Mouse (Mus musculus): Measurements from ENCODE around the gene Ttpal. TPM values are rescaled to one million over a fixed set of nuclear protein-coding genes. Genes with fewer than 3 reads are reported as not detected.
"Not testable (repeated sequence)": the region's sequence is repeated elsewhere in the genome, so short reads cannot be mapped to it uniquely, and the experiment has no call there.

Gene Ttpal
- polyA plus RNA-seq, 1 experiment from 2014 or later: 26.1 TPM

DNA sequence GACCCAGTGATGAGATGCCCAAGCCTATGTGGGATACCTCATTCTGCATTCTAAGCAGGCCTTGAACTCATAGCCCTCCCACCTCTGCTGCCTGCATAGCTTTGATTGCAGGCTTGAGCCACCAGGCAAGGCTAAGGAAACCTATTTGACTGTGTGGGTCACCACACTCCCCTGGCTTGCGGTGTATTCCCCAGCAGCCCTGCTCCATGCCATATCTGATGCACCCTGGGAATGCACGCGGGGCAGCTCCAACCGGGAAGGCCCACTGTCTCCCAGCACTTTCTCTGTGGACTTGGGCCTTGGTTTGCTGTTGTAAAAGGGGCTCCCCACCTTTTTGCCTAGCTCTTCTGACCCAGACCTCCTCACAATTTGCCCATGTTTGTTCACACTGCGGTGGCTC is 11.1 kb downstream of the Ttpal start:
- ATAC-seq (replicated peaks; ENCODE audit: low FRiP score) (no peak), DNase-seq (ENCODE audit: low spot score) (no peak)
- Histone ChIP-seq H3K36me3 (ENCODE audit: control insufficient read depth, insufficient read depth, low read length) (peaks cover 24% of the 10 kb centered on the region), H3K4me3 (ENCODE audit: low read depth, low read length) (no peak overlapping the region), H3K4me2 (no peak overlapping the region), H3K9me3 (ENCODE audit: control insufficient read depth, low read length) (no peaks in the 10 kb centered on the region), H3K27me3 (replicated peaks; ENCODE audit: control insufficient read depth, insufficient read depth, low read length) (no peaks in the 10 kb centered on the region), H3K9ac (ENCODE audit: low read depth, low read length) (no peak overlapping the region), H3K4me1 (replicated peaks; ENCODE audit: control insufficient read depth, insufficient read depth, low read length) (no peaks in the 10 kb centered on the region), H3K27ac (ENCODE audit: low read depth, low read length) (no peak overlapping the region)
- WGBS: 96% methylated on average over 5 of the region's 5 CpGs

DNA sequence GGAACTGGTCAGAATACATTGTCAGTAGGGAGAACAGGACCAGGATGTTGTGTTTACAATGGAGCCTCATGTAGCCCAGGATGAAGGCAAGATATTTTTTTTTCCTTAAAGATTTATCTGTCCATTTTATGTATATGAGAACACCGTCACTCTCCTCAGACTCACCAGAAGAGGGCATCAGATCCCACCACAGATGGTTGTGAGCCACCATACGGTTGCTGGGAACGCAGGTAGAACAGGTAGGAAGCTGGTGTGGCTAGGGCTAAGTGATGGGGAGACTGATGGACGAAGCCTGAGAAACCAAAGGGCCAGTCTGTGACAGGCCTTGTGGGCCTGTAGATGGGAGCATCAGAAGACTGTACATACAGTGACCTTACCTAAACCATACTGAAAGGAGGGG is 11.9 kb downstream of the Ttpal start:
- WGBS: 89% methylated on average over 4 of the region's 4 CpGs
- no peak for DNase-seq (ENCODE audit: low spot score)
- peaks cover 26% of the 10 kb centered on the region for H3K36me3 ChIP-seq (ENCODE audit: control insufficient read depth, insufficient read depth, low read length)

DNA sequence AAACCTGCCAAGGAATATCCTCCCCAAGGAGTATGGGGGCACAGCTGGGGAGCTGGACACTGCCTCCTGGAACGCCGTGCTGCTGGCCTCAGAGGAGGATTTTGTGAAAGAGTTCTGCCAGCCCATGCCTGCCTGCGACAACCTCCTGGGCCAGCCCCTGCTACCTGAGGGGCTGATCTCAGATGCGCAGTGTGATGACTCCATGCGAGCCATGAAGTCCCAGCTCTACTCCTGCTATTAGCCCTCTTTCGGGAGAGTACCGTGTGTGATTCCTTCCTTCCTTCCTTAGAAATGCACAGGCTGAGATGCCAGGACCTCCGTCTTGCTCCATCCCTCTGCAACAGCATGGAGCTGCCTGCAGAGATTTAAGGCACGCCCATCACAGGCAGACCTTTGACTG is 13.3 kb downstream of the Ttpal start:
- H3K4me1 ChIP-seq (replicated peaks; ENCODE audit: control insufficient read depth, insufficient read depth, low read length): no peaks in the 10 kb centered on the region
- no peak overlapping the region for H3K4me3 ChIP-seq (ENCODE audit: low read depth, low read length)
- H3K27me3 ChIP-seq (replicated peaks; ENCODE audit: control insufficient read depth, insufficient read depth, low read length): no peaks in the 10 kb centered on the region
- no peak overlapping the region for H3K4me2 ChIP-seq
- H3K9ac ChIP-seq (ENCODE audit: low read depth, low read length): no peak overlapping the region
- no peak overlapping the region for H3K27ac ChIP-seq (ENCODE audit: low read depth, low read length)
- peaks cover 31% of the 10 kb centered on the region for H3K36me3 ChIP-seq (ENCODE audit: control insufficient read depth, insufficient read depth, low read length)
- DNase-seq (ENCODE audit: low spot score) (no peak), ATAC-seq (replicated peaks; ENCODE audit: low FRiP score) (no peak)
- H3K9me3 ChIP-seq (ENCODE audit: control insufficient read depth, low read length): no peaks in the 10 kb centered on the region
- WGBS: 91% methylated on average over 9 of the region's 9 CpGs

More for the DNA sequence above, 11.9 kb downstream of the Ttpal start:
- Histone ChIP-seq H3K9me3 (ENCODE audit: control insufficient read depth, low read length) (no peaks in the 10 kb centered on the region), H3K27me3 (replicated peaks; ENCODE audit: control insufficient read depth, insufficient read depth, low read length) (no peaks in the 10 kb centered on the region), H3K4me3 (ENCODE audit: low read depth, low read length) (no peak overlapping the region), H3K9ac (ENCODE audit: low read depth, low read length) (no peak overlapping the region), H3K27ac (ENCODE audit: low read depth, low read length) (no peak overlapping the region), H3K4me2 (no peak overlapping the region), H3K4me1 (replicated peaks; ENCODE audit: control insufficient read depth, insufficient read depth, low read length) (no peaks in the 10 kb centered on the region)
- no peak for ATAC-seq (replicated peaks; ENCODE audit: low FRiP score)

DNA sequence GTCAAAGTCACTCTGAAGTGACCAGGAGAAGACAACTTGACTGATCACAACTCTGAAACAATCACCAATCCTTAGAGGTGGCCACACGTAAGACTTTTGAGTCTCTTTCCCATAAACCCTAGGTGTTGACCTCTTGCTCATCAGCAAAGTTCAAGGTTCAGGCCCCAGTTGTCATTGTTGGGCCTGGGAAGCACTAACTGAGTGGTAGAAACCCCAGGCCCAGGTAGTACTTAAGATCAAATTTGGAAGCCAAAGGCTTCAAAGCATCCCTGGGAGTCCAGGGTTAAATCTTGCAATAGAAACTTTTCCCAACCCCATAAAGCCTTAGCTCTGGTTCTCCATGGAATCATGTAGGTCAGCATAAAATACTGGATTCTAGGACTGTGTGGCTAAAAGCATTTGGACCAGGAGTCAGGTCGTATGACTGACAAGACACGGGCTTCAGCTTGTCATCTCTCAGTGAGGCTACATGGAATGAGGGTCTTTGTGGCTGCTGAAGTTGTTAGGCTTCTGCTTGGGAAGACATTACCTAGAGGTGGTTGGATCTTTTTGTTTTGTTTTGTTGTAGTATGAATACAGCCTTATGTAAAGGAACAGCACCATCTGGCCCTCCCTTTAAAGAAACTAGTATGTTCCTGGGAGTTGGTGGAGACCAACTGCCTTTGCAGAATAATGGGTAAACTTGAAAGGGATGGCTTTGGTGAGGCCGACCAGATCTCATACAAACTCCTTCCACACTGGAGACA is 14.0 kb downstream of the Ttpal start:
- Histone ChIP-seq H3K27me3 (replicated peaks; ENCODE audit: control insufficient read depth, insufficient read depth, low read length) (no peaks in the 10 kb centered on the region), H3K4me1 (replicated peaks; ENCODE audit: control insufficient read depth, insufficient read depth, low read length) (no peaks in the 10 kb centered on the region), H3K4me2 (no peak overlapping the region), H3K36me3 (ENCODE audit: control insufficient read depth, insufficient read depth, low read length) (peaks cover 37% of the 10 kb centered on the region), H3K9me3 (ENCODE audit: control insufficient read depth, low read length) (no peaks in the 10 kb centered on the region), H3K9ac (ENCODE audit: low read depth, low read length) (no peak overlapping the region), H3K27ac (ENCODE audit: low read depth, low read length) (no peak overlapping the region), H3K4me3 (ENCODE audit: low read depth, low read length) (no peak overlapping the region)
- ATAC-seq (replicated peaks; ENCODE audit: low FRiP score): no peak
- DNase-seq (ENCODE audit: low spot score): no peak
- WGBS: 85% methylated on average over 4 of the region's 4 CpGs

DNA sequence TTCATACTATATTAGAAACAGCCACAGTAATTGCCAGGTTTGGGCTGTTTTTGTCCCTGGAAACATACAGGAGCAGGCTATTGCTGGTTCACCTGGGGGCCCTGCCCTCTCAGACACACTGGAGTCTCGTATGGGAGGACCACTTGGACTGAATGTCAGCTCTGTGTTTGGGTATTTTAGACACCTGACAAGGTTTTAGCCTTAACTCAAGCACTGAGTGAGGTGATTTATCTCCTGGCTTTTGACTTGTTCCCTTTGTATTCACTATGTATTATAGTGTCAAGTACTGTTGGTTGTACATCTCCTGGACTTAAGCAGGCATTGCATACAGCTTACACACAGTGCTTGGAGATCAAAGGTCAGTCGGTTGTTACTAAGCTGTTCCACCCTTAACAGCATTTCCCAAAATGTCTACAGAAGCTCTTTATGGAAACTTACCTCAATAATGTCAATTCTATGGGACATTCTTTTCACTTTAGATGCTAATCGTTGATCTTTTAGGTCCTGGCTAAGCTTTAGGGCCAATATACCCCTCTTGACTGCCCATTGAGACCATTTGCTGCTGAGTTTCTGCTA is 14.6 kb downstream of the Ttpal start:
- DNase-seq (ENCODE audit: low spot score) (no peak), ATAC-seq (replicated peaks; ENCODE audit: low FRiP score) (no peak)
- WGBS: 77% methylated on average over 3 of the region's 3 CpGs
- no peak overlapping the region for H3K4me2 ChIP-seq
- H3K27ac ChIP-seq (ENCODE audit: low read depth, low read length): no peak overlapping the region
- H3K4me1 ChIP-seq (replicated peaks; ENCODE audit: control insufficient read depth, insufficient read depth, low read length): no peaks in the 10 kb centered on the region
- no peak overlapping the region for H3K9ac ChIP-seq (ENCODE audit: low read depth, low read length)
- no peak overlapping the region for H3K4me3 ChIP-seq (ENCODE audit: low read depth, low read length)
- no peaks in the 10 kb centered on the region for H3K27me3 ChIP-seq (replicated peaks; ENCODE audit: control insufficient read depth, insufficient read depth, low read length)
- no peaks in the 10 kb centered on the region for H3K9me3 ChIP-seq (ENCODE audit: control insufficient read depth, low read length)
- H3K36me3 ChIP-seq (ENCODE audit: control insufficient read depth, insufficient read depth, low read length): peaks cover 39% of the 10 kb centered on the region

DNA sequence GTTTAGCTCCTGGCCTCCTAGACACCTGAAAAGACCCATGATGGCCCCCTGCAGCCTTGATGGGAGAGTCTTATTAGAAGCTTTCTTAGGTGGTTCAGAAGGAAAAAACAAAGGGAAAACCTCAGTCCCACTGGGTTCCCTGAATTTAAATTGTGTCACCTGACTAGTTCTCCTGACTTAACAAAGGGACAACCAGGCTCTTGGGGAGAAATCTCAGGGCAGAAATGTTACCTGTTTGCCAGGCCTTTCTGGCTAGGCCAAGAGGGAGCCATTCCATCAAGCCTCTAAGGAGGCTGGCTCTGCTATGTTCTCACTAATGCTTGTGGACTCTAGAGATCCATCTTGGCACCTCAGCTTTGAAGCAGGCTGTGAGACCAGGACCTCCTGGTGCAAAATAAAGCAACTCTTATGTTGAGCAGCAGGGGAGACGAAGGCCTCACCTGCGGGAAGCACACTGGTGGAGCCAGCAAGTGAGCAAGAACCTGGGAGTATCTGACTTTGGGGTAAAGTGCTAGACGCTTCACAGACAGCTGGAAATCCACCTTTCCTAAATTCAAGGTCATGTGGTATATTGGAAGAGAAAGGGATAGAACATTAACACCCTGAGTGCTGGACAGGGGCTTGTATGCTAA is 15.2 kb downstream of the Ttpal start:
- no peaks in the 10 kb centered on the region for H3K9me3 ChIP-seq (ENCODE audit: control insufficient read depth, low read length)
- H3K4me2 ChIP-seq: no peak overlapping the region
- WGBS: 77% methylated on average over 3 of the region's 3 CpGs
- no peaks in the 10 kb centered on the region for H3K27me3 ChIP-seq (replicated peaks; ENCODE audit: control insufficient read depth, insufficient read depth, low read length)
- peaks cover 40% of the 10 kb centered on the region for H3K36me3 ChIP-seq (ENCODE audit: control insufficient read depth, insufficient read depth, low read length)
- no peaks in the 10 kb centered on the region for H3K4me1 ChIP-seq (replicated peaks; ENCODE audit: control insufficient read depth, insufficient read depth, low read length)
- H3K27ac ChIP-seq (ENCODE audit: low read depth, low read length): no peak overlapping the region
- H3K9ac ChIP-seq (ENCODE audit: low read depth, low read length): no peak overlapping the region
- ATAC-seq (replicated peaks; ENCODE audit: low FRiP score) (no peak), DNase-seq (ENCODE audit: low spot score) (no peak)
- no peak overlapping the region for H3K4me3 ChIP-seq (ENCODE audit: low read depth, low read length)

DNA sequence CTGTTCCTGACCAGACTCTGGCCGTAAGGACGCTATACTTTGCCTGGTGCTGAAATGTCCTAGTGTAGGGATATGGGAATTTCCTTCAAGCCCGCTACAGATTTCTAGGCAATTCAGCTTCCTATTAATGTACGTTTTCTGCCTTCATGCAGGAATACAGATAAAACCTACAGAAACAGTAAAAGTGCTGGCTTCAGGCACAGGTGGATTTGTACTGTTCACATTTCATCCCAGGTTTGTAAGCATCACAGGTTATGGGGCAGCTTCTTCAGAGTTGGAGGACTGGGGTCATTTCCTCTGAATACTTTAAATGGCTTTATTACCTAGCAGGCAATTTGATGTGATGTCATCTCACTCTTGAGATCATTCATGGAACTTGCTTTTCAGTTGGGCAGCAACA is 15.8 kb downstream of the Ttpal start:
- H3K27ac ChIP-seq (ENCODE audit: low read depth, low read length): no peak overlapping the region
- no peak overlapping the region for H3K4me3 ChIP-seq (ENCODE audit: low read depth, low read length)
- 87% methylated on average over 4 of the region's 4 CpGs for WGBS
- no peak overlapping the region for H3K9ac ChIP-seq (ENCODE audit: low read depth, low read length)
- ATAC-seq (replicated peaks; ENCODE audit: low FRiP score): no peak
- no peaks in the 10 kb centered on the region for H3K4me1 ChIP-seq (replicated peaks; ENCODE audit: control insufficient read depth, insufficient read depth, low read length)
- H3K36me3 ChIP-seq (ENCODE audit: control insufficient read depth, insufficient read depth, low read length): peaks cover 42% of the 10 kb centered on the region
- no peak for DNase-seq (ENCODE audit: low spot score)
- H3K27me3 ChIP-seq (replicated peaks; ENCODE audit: control insufficient read depth, insufficient read depth, low read length): no peaks in the 10 kb centered on the region
- H3K9me3 ChIP-seq (ENCODE audit: control insufficient read depth, low read length): no peaks in the 10 kb centered on the region
- no peak overlapping the region for H3K4me2 ChIP-seq

DNA sequence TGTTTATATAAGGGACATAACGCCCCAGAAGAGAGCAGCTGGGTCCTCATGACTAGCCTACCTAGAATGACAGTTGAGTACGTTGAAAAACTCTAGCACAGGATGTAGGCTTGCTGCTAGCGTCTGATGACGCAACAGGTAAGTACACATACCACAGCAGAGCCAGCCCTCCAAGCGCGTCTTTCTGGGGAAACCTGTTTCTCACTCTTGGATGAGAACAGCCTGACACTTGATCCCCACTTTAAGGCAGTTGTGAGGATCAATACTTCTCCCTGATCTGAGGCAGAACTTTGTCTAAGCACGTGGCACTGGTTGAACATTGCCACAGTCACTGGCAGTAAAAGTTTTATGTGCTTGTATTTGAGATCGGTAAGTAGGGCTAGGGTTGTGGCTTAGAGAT is 18.3 kb downstream of the Ttpal start:
- WGBS: 75% methylated on average over 8 of the region's 8 CpGs
- peak; percentile 14; the same call in 1 of the 2 replicates for ATAC-seq (replicated peaks; ENCODE audit: low FRiP score)
- H3K4me3 ChIP-seq (ENCODE audit: low read depth, low read length): no peak overlapping the region
- H3K4me1 ChIP-seq (replicated peaks; ENCODE audit: control insufficient read depth, insufficient read depth, low read length): no peaks in the 10 kb centered on the region
- H3K9me3 ChIP-seq (ENCODE audit: control insufficient read depth, low read length): no peaks in the 10 kb centered on the region
- H3K27me3 ChIP-seq (replicated peaks; ENCODE audit: control insufficient read depth, insufficient read depth, low read length): no peaks in the 10 kb centered on the region
- no peak overlapping the region for H3K9ac ChIP-seq (ENCODE audit: low read depth, low read length)
- H3K36me3 ChIP-seq (ENCODE audit: control insufficient read depth, insufficient read depth, low read length): peaks cover 36% of the 10 kb centered on the region
- no peak overlapping the region for H3K4me2 ChIP-seq
- DNase-seq (ENCODE audit: low spot score): no peak
- no peak overlapping the region for H3K27ac ChIP-seq (ENCODE audit: low read depth, low read length)

DNA sequence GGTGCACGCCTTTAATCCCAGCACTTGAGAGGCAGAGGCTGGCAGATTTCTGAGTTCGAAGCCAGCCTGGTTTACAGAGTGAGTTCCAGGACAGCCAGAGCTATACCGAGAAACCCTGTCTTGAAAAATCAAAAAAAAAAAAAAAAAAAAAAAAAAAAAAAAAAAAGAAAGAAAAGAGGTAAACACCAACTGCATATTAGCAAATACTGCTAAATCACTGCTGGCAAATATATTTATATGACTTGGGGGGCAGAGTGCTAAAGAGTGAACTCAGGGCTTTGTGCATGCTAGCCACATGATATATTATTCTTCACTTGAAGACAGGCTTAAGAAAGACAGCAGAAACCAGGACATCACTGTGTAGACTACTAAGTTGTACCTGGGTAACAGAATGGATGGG is 19.3 kb downstream of the Ttpal start:
- H3K9me3 ChIP-seq (ENCODE audit: control insufficient read depth, low read length); ATAC-seq (replicated peaks; ENCODE audit: low FRiP score); H3K4me1 ChIP-seq (replicated peaks; ENCODE audit: control insufficient read depth, insufficient read depth, low read length); H3K9ac ChIP-seq (ENCODE audit: low read depth, low read length); H3K27ac ChIP-seq (ENCODE audit: low read depth, low read length); H3K4me2 ChIP-seq; DNase-seq (ENCODE audit: low spot score); H3K4me3 ChIP-seq (ENCODE audit: low read depth, low read length); H3K27me3 ChIP-seq (replicated peaks; ENCODE audit: control insufficient read depth, insufficient read depth, low read length): not testable (repeated sequence)
- peaks cover 45% of the 10 kb centered on the region for H3K36me3 ChIP-seq (ENCODE audit: control insufficient read depth, insufficient read depth, low read length)
- 94% methylated on average over 3 of the region's 3 CpGs for WGBS
